Mouse (Mus musculus): Measurements from ENCODE around the gene Bptf. TPM values are rescaled to one million over a fixed set of nuclear protein-coding genes. Genes with fewer than 3 reads are reported as not detected.
A peak's percentile ranks its signal among the peaks of the same experiment; 100 is the strongest.

Bptf gene
- total and polyA plus RNA-seq, 3 experiments: 22.1 to 63.9 (median 28.0) TPM

DNA sequence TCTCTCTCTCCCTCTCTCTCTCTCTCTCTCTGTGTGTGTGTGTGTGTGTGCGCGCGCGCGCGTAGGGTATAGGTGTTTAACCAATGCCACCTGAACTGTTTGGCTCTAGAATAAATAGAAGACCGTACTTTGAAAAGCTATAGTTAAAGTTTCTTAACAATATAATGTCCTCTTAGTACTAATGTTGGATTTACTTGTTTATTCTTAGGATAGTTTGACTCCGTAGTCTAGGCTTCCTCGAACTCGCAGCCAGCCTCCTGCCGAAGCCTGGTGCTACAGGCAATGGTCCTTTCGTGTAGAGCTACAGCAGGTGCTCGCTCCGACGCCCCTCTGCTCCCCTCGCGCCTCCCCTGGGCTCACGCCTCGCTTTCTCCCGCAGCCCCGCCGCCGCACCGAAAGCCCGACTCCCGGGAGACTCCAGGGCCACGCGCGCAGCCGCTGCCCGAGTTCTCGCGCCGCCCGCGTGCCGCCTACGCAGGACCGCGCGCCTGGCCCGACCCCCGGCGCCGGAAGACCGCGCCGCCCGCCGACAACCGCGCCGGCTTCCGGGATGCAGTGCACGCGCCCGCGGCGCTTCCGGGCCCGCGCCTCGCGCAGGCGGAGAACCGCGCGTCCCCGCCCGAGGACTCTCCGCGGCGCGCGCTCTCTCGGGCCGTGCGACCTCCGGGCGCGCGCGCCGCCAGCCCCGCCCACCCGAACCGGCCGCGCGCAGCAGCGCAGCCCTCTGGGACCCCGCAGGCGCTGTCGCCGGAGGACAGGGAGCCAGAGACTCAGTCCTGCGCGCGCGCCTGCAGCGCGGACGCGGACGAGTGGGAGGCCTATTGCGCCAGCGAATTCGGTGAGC is 104.3 kb downstream of the Bptf start:
- DNase-seq (ENCODE audit: extremely low read depth): peak; percentile 84
- no peaks in the 10 kb centered on the region for H3K9me3 ChIP-seq (replicated peaks; ENCODE audit: low read length)
- H3K27ac ChIP-seq (ENCODE audit: insufficient read depth, low read depth): peak overlapping the region; percentile 87
- H3K4me2 ChIP-seq (ENCODE audit: insufficient read depth, low read depth, poor library complexity, severe bottlenecking): peak overlapping the region; percentile 97
- peaks cover 0 to 6% of the 10 kb centered on the region in 2 experiments for H3K36me3 ChIP-seq (replicated peaks in 1 of 2; ENCODE audit: control insufficient read depth in 1 of 2, insufficient read depth in 1 of 2, low read length in 1 of 2)
- H3K4me3 ChIP-seq (replicated peaks in 1 of 3; ENCODE audit: low read depth in 2 of 3, low read length in 2 of 3, poor library complexity in 1 of 3): peak overlapping the region; percentile 66 to 83 (median 72)
- H3K4me1 ChIP-seq (ENCODE audit: control insufficient read depth in 1 of 2, insufficient read depth in 2 of 2): peaks cover 4 to 26% of the 10 kb centered on the region in 2 experiments; a peak in 3 of 4 replicates
- dilution Hi-C loops (cut with MboI; ENCODE audit: extremely low pct_ligation_motif_present, extremely low pct_unique_long_range_greater_than_20kb, low sequenced_read_pairs): no loop called here
- no peaks in the 10 kb centered on the region for H3K79me2 ChIP-seq (replicated peaks; ENCODE audit: control insufficient read depth, extremely low read depth, insufficient read depth, poor library complexity, severe bottlenecking)
- H3K27me3 ChIP-seq (replicated peaks): peaks cover 25% of the 10 kb centered on the region
- in situ Hi-C loops (cut with MboI; ENCODE audit: low pct_ligation_motif_present, low pct_unique_long_range_greater_than_20kb, low sequenced_read_pairs): no loop called here
- H3K9ac ChIP-seq (ENCODE audit: insufficient read depth, low read depth): peak overlapping the region; percentile 77
- peak; percentile 86 for TF ChIP-seq POLR2A (IDR thresholded peaks at IDR 0.05; ENCODE audit: low read depth, low read length)
- peak; percentile 34; the same call in 1 of the 2 replicates for TF ChIP-seq ZMIZ1 (IDR thresholded peaks at IDR 0.05; ENCODE audit: low read depth, low read length)
- 0 out of 2 replicates have a peak, but pooled peaks have one; percentile 4 for TF ChIP-seq IRF4 (IDR thresholded peaks at IDR 0.05; ENCODE audit: low read depth, low read length)
- TF ChIP-seq ELF1 (IDR thresholded peaks at IDR 0.05; ENCODE audit: low read depth, low read length): peak; percentile 98
- TF ChIP-seq GABPA (IDR thresholded peaks at IDR 0.05; ENCODE audit: insufficient replicate concordance, low read depth, low read length): no peak
- TF ChIP-seq E2F4 (IDR thresholded peaks at IDR 0.05; ENCODE audit: insufficient replicate concordance, low read depth, low read length): 0 out of 2 replicates have a peak, but pooled peaks have one; percentile 77
- TF ChIP-seq USF2 (conservative IDR thresholded peaks at IDR 0.05; ENCODE audit: low read depth, low read length): no peak
- 0 out of 2 replicates have a peak, but pooled peaks have one; percentile 34 for TF ChIP-seq KAT2A (IDR thresholded peaks at IDR 0.05; ENCODE audit: insufficient replicate concordance, low read length)
- TF ChIP-seq ZC3H11A (IDR thresholded peaks at IDR 0.05; ENCODE audit: low read depth, low read length): no peak
- TF ChIP-seq JUN (IDR thresholded peaks at IDR 0.05; ENCODE audit: insufficient read depth, low read depth, low read length): no peak
- no peak for TF ChIP-seq CTCF (conservative IDR thresholded peaks at IDR 0.05 in 1 of 2, IDR thresholded peaks at IDR 0.05 in 1 of 2; ENCODE audit: low read depth in 2 of 2, low read length in 2 of 2)
- 0 out of 2 replicates have a peak, but pooled peaks have one; percentile 10 for TF ChIP-seq MYC (IDR thresholded peaks at IDR 0.05; ENCODE audit: low read depth, low read length)
- no peak for TF ChIP-seq SMC3 (IDR thresholded peaks at IDR 0.05; ENCODE audit: low read depth, low read length)
- TF ChIP-seq MEF2A (IDR thresholded peaks at IDR 0.05; ENCODE audit: borderline replicate concordance, low read depth, low read length): peak; percentile 34; the same call in 1 of the 2 replicates
- peak; percentile 66; the same call in 1 of the 2 replicates for TF ChIP-seq NELFE (IDR thresholded peaks at IDR 0.05; ENCODE audit: low read depth, low read length)
- TF ChIP-seq TCF12 (IDR thresholded peaks at IDR 0.05; ENCODE audit: low read depth, low read length): peak; percentile 26; the same call in 1 of the 2 replicates
- TF ChIP-seq MAZ (IDR thresholded peaks at IDR 0.05; ENCODE audit: low read depth, low read length): 0 out of 2 replicates have a peak, but pooled peaks have one; percentile 15
- TF ChIP-seq MAFK (IDR thresholded peaks at IDR 0.05; ENCODE audit: insufficient replicate concordance, low read length): no peak
- TF ChIP-seq EP300 (IDR thresholded peaks at IDR 0.05; ENCODE audit: low read length): no peak
- TF ChIP-seq ETS1 (conservative IDR thresholded peaks at IDR 0.05; ENCODE audit: low read depth, low read length): no peak
- no peak for TF ChIP-seq CHD2 (IDR thresholded peaks at IDR 0.05; ENCODE audit: low read length)
- TF ChIP-seq SIN3A (IDR thresholded peaks at IDR 0.05; ENCODE audit: low read length): peak; percentile 62; the same call in 1 of the 2 replicates
- 0 out of 2 replicates have a peak, but pooled peaks have one; percentile 10 for TF ChIP-seq MAX (IDR thresholded peaks at IDR 0.05; ENCODE audit: low read length)
- no peak for TF ChIP-seq ZNF384 (IDR thresholded peaks at IDR 0.05; ENCODE audit: low read depth, low read length)
- peak; percentile 29; the same call in 1 of the 2 replicates for TF ChIP-seq HCFC1 (IDR thresholded peaks at IDR 0.05; ENCODE audit: low read depth, low read length)
- TF ChIP-seq USF1 (IDR thresholded peaks at IDR 0.05; ENCODE audit: low read depth, low read length): no peak
- TF ChIP-seq NRF1 (IDR thresholded peaks at IDR 0.05; ENCODE audit: low read depth, low read length): peak; percentile 78
- TF ChIP-seq POLR2AphosphoS2 (IDR thresholded peaks at IDR 0.05; ENCODE audit: low read depth, low read length): peak; percentile 45; the same call in 1 of the 2 replicates
- no peak for TF ChIP-seq RAD21 (IDR thresholded peaks at IDR 0.05; ENCODE audit: low read depth, low read length)
- 0 out of 2 replicates have a peak, but pooled peaks have one; percentile 14 for TF ChIP-seq BHLHE40 (IDR thresholded peaks at IDR 0.05; ENCODE audit: low read depth, low read length)
- TF ChIP-seq TBP (conservative IDR thresholded peaks at IDR 0.05; ENCODE audit: low read depth, low read length): no peak
- no peak for TF ChIP-seq RCOR1 (conservative IDR thresholded peaks at IDR 0.05; ENCODE audit: low read depth, low read length)
- 0 out of 2 replicates have a peak, but pooled peaks have one; percentile 19 for TF ChIP-seq UBTF (IDR thresholded peaks at IDR 0.05; ENCODE audit: low read depth, low read length)
- no peak for TF ChIP-seq ZKSCAN1 (IDR thresholded peaks at IDR 0.05; ENCODE audit: borderline replicate concordance, low read depth, low read length)
- no peak for TF ChIP-seq MXI1 (IDR thresholded peaks at IDR 0.05; ENCODE audit: low read depth, low read length)
- no peak for TF ChIP-seq PAX5 (IDR thresholded peaks at IDR 0.05; ENCODE audit: low read length)
- 0 out of 2 replicates have a peak, but pooled peaks have one; percentile 77 for TF ChIP-seq CHD1 (IDR thresholded peaks at IDR 0.05; ENCODE audit: low read depth, low read length)

Data from CH12.LX (cell line).